Mouse (Mus musculus): Measurements from ENCODE around the gene Ckap5.

DNA sequence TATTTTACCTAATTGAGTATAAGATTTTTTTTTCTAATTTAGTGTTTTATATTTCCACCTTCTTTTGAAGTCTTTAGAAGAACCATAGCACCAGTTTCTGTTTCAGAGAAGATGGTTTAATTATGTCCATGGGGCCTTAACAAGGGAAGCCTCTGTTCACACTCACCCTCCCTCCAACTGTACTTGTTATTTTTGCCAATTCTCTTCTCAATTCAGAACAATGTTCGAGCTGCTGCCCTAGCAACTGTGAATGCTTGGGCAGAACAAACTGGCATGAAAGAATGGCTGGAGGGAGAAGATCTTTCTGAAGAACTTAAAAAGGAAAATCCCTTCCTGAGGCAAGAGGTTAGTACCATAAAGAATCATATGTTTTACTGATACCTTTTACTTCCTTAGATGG is 54.3 kb downstream of the Ckap5 start:
- TF ChIP-seq ZNF384 (IDR thresholded peaks at IDR 0.05; ENCODE audit: low read depth, low read length): no peak
- no peak for TF ChIP-seq HCFC1 (IDR thresholded peaks at IDR 0.05; ENCODE audit: borderline replicate concordance, insufficient read depth, low read length)
- TF ChIP-seq ZC3H11A (IDR thresholded peaks at IDR 0.05; ENCODE audit: borderline replicate concordance, low read depth, low read length): no peak
- no peak for TF ChIP-seq CHD2 (IDR thresholded peaks at IDR 0.05; ENCODE audit: low read depth, low read length)
- no peak for TF ChIP-seq MAFK (IDR thresholded peaks at IDR 0.05; ENCODE audit: insufficient read depth, low read depth, low read length)
